Mouse (Mus musculus): ENCODE results near the gene Tmem11. TPM values are rescaled to one million over a fixed set of nuclear protein-coding genes. Genes with fewer than 3 reads are reported as not detected.

Gene Tmem11
- polyA plus RNA-seq, 1 experiment from 2014 or later, result 58.7 TPM

Other genes starting within 250 kb of the Tmem11 start
- 97.5 and 110 TPM in 2 replicates for gene Llgl1, start 179.5 kb downstream of the Tmem11 start, polyA plus RNA-seq (2015; fragmentation: Nextera tagmentation; extraction: Ambion mirVana)
- gene Flii, start 152.0 kb downstream of the Tmem11 start, polyA plus RNA-seq (2015; fragmentation: Nextera tagmentation; extraction: Ambion mirVana), result 64.2 and 72.5 TPM in 2 replicates
- 16.1 and 17.8 TPM in 2 replicates for gene Mief2, start 150.9 kb downstream of the Tmem11 start, polyA plus RNA-seq (2015; fragmentation: Nextera tagmentation; extraction: Ambion mirVana)
- gene Top3a, start 101.9 kb downstream of the Tmem11 start, polyA plus RNA-seq (2015; fragmentation: Nextera tagmentation; extraction: Ambion mirVana), result 14.2 and 15.7 TPM in 2 replicates
- 5.6 and 6.5 TPM in 2 replicates for gene Smcr8, start 101.7 kb downstream of the Tmem11 start, polyA plus RNA-seq (2015; fragmentation: Nextera tagmentation; extraction: Ambion mirVana)
- 36.9 and 44.6 TPM in 2 replicates for gene Shmt1, start 67.6 kb downstream of the Tmem11 start, polyA plus RNA-seq (2015; fragmentation: Nextera tagmentation; extraction: Ambion mirVana)
- gene Dhrs7b, start 48.6 kb downstream of the Tmem11 start, polyA plus RNA-seq (2015; fragmentation: Nextera tagmentation; extraction: Ambion mirVana), result 28.6 and 29.0 TPM in 2 replicates
- gene Natd1, start 35.5 kb upstream of the Tmem11 start, polyA plus RNA-seq (2015; fragmentation: Nextera tagmentation; extraction: Ambion mirVana), result 27.3 and 33.7 TPM in 2 replicates
- gene Map2k3, start 52.8 kb upstream of the Tmem11 start, polyA plus RNA-seq (2015; fragmentation: Nextera tagmentation; extraction: Ambion mirVana), result 33.9 and 36.1 TPM in 2 replicates
- 0.28 and 0.39 TPM in 2 replicates for gene Kcnj12, start 143.3 kb upstream of the Tmem11 start, polyA plus RNA-seq (2015; fragmentation: Nextera tagmentation; extraction: Ambion mirVana)
- gene Tnfrsf13b, start 247.5 kb upstream of the Tmem11 start, polyA plus RNA-seq (2015; fragmentation: Nextera tagmentation; extraction: Ambion mirVana), result 0.48 and 0.63 TPM in 2 replicates